Mouse (Mus musculus) G1E (cell line): ENCODE data around the gene Acer2. TPM values are rescaled to one million over a fixed set of nuclear protein-coding genes. Genes with fewer than 3 reads are reported as not detected.
A peak's percentile ranks its signal among the peaks of the same experiment; 100 is the strongest.

ENCODE experiments used
- ATAC-seq: 2 replicates; pipeline ENCODE4 v1.8.0; 2016; ENCODE audit warnings: mild to moderate bottlenecking; ENCODE audit not compliant: insufficient number of reproducible peaks, poor library complexity, low FRiP score, severe bottlenecking; ENCODE audit errors: extremely low read depth
- DNase-seq: peaks from one replicate; pipeline ENCODE4 v3.0.0; 2012; ENCODE audit warnings: low spot score
- H3K27me3 ChIP-seq: 2 replicates; pipeline ENCODE4 v1.6.1; 2012; ENCODE audit warnings: mild to moderate bottlenecking, low read length, inconsistent platforms; ENCODE audit not compliant: insufficient read depth
- H3K36me3 ChIP-seq: replicated peaks from 2 replicates; pipeline ENCODE3; 2012; ENCODE audit warnings: mild to moderate bottlenecking, inconsistent platforms
- H3K4me1 ChIP-seq: 2 replicates; pipeline ENCODE4 v1.6.1; 2012; ENCODE audit warnings: low read depth, low read length, inconsistent platforms, mixed read lengths; ENCODE audit not compliant: insufficient read depth
- H3K4me3 ChIP-seq: 2 replicates; pipeline ENCODE4 v1.5.1; 2012; ENCODE audit warnings: low read depth, mild to moderate bottlenecking, inconsistent platforms, low read length, moderate library complexity, mixed read lengths
- H3K9me3 ChIP-seq: replicated peaks from 2 replicates; pipeline ENCODE4 v1.6.1; 2012; ENCODE audit warnings: inconsistent platforms
- CTCF ChIP-seq: IDR thresholded peaks from 2 replicates; pipeline ENCODE4 v1.5.1; 2012; ENCODE audit warnings: low read depth, low read length, inconsistent platforms, mixed read lengths
- GATA1 ChIP-seq: IDR thresholded peaks from 2 replicates; pipeline ENCODE4 v1.6.1; 2012; ENCODE audit warnings: borderline replicate concordance, low read length, inconsistent platforms, mixed read lengths
- GATA2 ChIP-seq: IDR thresholded peaks from 2 replicates; pipeline ENCODE4 v1.6.1; 2012; ENCODE audit warnings: low read depth, low read length, inconsistent platforms, borderline replicate concordance
- POLR2AphosphoS5 ChIP-seq: IDR thresholded peaks from 2 replicates; pipeline ENCODE4 v1.6.1; 2012; ENCODE audit warnings: low read depth, low read length, inconsistent platforms; ENCODE audit not compliant: insufficient replicate concordance
- TAL1 ChIP-seq: conservative IDR thresholded peaks from 2 replicates; pipeline ENCODE4 v1.6.1; 2012; ENCODE audit warnings: low read depth, low read length, inconsistent platforms, mixed read lengths
- polyA plus RNA-seq: library from polyadenylated mRNA; stranded (reverse); fragments of >175 nt; gene quantifications from 2 replicates; pipeline ENCODE4 v1.2.3, GENCODE M21; 2012
- total RNA-seq, 2 experiments: library from RNA; stranded (forward) in 1 of 2; stranded (reverse) in 1 of 2; fragments of 200-1000 nt in 1 of 2; fragments of >200 nt in 1 of 2; fragmentation: Nextera tagmentation in 1 of 2; gene quantifications; 2 replicates each; pipeline ENCODE4 v1.2.3; 2014 to 2017

The Acer2 gene
- total and polyA plus RNA-seq, 3 experiments, result 0.22 TPM; not detected in 2

GRCm38 (mm10) chr4:86904969-86905368, 30.8 kb downstream of the Acer2 start:
- no peak for DNase-seq
- peak; percentile 56; the same call in 1 of the 2 replicates for TF ChIP-seq CTCF
- TF ChIP-seq POLR2AphosphoS5, result no peak
- Histone ChIP-seq H3K27me3 (peaks cover 3% of the 10 kb centered on the region), H3K9me3 (no peaks in the 10 kb centered on the region), H3K4me3 (no peak overlapping the region), H3K4me1 (no peaks in the 10 kb centered on the region; the same call in 1 of the 2 replicates), H3K36me3 (no peaks in the 10 kb centered on the region)
- no peak for ATAC-seq

- Histone ChIP-seq H3K4me1 (no peaks in the 10 kb centered on the region; the same call in 1 of the 2 replicates), H3K27me3 (peaks cover 3% of the 10 kb centered on the region), H3K36me3 (no peaks in the 10 kb centered on the region), H3K9me3 (no peaks in the 10 kb centered on the region), H3K4me3 (no peak overlapping the region)
- DNase-seq, result no peak
- ATAC-seq, result no peak
- TF ChIP-seq POLR2AphosphoS5 (no peak), GATA1 (no peak), GATA2 (no peak), CTCF (no peak), TAL1 (no peak)
These were observed 31.7 kb downstream of the Acer2 start for GRCm38 (mm10) chr4:86905869-86906268.

DNA sequence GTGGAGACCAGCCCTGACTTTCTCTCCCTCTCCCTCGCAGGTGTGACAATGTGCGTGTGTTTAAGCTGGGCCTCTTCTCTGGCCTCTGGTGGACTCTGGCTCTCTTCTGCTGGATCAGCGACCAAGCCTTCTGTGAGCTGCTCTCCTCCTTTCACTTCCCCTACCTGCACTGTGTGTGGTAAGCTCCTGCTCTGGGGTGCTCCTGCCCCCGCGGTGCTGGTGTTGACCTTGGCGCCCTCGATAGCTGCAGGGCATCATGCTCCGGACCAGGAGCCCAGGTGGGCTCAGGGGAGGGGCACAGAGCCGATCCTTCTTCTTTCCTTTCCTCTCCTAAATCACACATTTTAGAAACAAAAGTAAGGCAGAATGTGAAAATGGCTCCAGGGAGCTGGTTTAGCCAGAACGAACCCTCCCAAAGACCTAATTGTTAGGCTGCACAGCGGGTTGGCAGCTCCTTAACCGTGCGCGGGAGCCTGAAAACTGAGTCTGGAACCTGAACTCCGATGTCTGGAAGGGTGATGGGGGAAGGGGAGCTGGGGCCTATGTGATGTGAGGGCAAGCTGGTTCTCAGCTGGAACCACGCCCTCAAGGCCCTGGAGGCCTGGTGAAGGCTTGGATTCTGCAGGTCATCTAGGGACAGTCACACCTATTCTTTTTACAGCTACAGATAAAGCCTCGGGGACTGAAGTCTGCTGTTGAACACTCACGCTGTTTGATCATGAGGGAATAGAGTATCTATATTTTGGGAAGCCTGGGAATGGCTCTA, 37.6 kb downstream of the Acer2 start:
- Histone ChIP-seq H3K27me3 (peaks cover 6% of the 10 kb centered on the region; the same call in 1 of the 2 replicates), H3K9me3 (no peaks in the 10 kb centered on the region), H3K4me3 (no peak overlapping the region), H3K36me3 (no peaks in the 10 kb centered on the region), H3K4me1 (no peaks in the 10 kb centered on the region)
- TF ChIP-seq GATA1 (no peak), TAL1 (no peak), GATA2 (no peak), POLR2AphosphoS5 (no peak), CTCF (no peak)
- no peak for DNase-seq
- no peak for ATAC-seq

- ATAC-seq, result no peak
- Histone ChIP-seq H3K9me3 (no peaks in the 10 kb centered on the region), H3K4me1 (no peaks in the 10 kb centered on the region), H3K36me3 (no peaks in the 10 kb centered on the region), H3K27me3 (peaks cover 6% of the 10 kb centered on the region; the same call in 1 of the 2 replicates), H3K4me3 (no peak overlapping the region)
- TF ChIP-seq CTCF (no peak), GATA2 (no peak), POLR2AphosphoS5 (no peak), GATA1 (no peak), TAL1 (no peak)
- no peak for DNase-seq
These were observed 38.6 kb downstream of the Acer2 start for GRCm38 (mm10) chr4:86912757-86913156.

GRCm38 (mm10) chr4:86916062-86916461, 41.9 kb downstream of the Acer2 start:
- Histone ChIP-seq H3K27me3 (peaks cover 16% of the 10 kb centered on the region), H3K9me3 (no peaks in the 10 kb centered on the region), H3K36me3 (no peaks in the 10 kb centered on the region), H3K4me3 (no peak overlapping the region), H3K4me1 (no peaks in the 10 kb centered on the region)
- TF ChIP-seq CTCF, result no peak
- TF ChIP-seq GATA1, result no peak
- no peak for TF ChIP-seq POLR2AphosphoS5
- TF ChIP-seq GATA2, result no peak
- ATAC-seq (no peak), DNase-seq (no peak)

GRCm38 (mm10) chr4:86923476-86924055, 49.4 kb downstream of the Acer2 start:
- no peak overlapping the region for H3K4me3 ChIP-seq

More at GRCm38 (mm10) chr4:86923476-86924055, 49.4 kb downstream of the Acer2 start:
- TF ChIP-seq TAL1, result no peak
- TF ChIP-seq CTCF, result no peak
- no peak for TF ChIP-seq GATA1
- no peak for TF ChIP-seq POLR2AphosphoS5
- no peak for TF ChIP-seq GATA2
- H3K27me3 ChIP-seq, result peaks cover 9% of the 10 kb centered on the region
- ATAC-seq (no peak), DNase-seq (no peak)
- no peaks in the 10 kb centered on the region for H3K4me1 ChIP-seq
- no peaks in the 10 kb centered on the region for H3K36me3 ChIP-seq
- no peaks in the 10 kb centered on the region for H3K9me3 ChIP-seq
